Mouse (Mus musculus): ENCODE data around the gene Olfr190. TPM values are rescaled to one million over a fixed set of nuclear protein-coding genes. Genes with fewer than 3 reads are reported as not detected.
"Not testable (repeated sequence)": the region's sequence is repeated elsewhere in the genome, so short reads cannot be mapped to it uniquely, and the experiment has no call there.

Gene Olfr190
- not detected in 2 replicates for polyA plus RNA-seq (2012; ENCODE audit: insufficient read depth, low replicate concordance)

GRCm38 (mm10) chr16:59077905-59078304 lies at the start of gene Olfr190:
Gene Olfr190, minus strand, starts transcription at chr16:59078005.
- Histone ChIP-seq H3K4me3 (replicated peaks) (no peak within 1 kb of the TSS), H3K4me1 (no peaks in the 10 kb centered on the region), H3K36me3 (replicated peaks; ENCODE audit: low read length) (no peaks in the 10 kb centered on the region), H3K27me3 (replicated peaks) (no peaks in the 10 kb centered on the region), H3K9me3 (no peaks in the 10 kb centered on the region)
- TF ChIP-seq GATA1 (IDR thresholded peaks at IDR 0.05; ENCODE audit: borderline replicate concordance, low read length) (no peak), FLI1 (IDR thresholded peaks at IDR 0.05; ENCODE audit: low read length) (no peak)

- Histone ChIP-seq H3K9me3 (peaks cover 6% of the 10 kb centered on the region), H3K36me3 (replicated peaks; ENCODE audit: low read length) (no peaks in the 10 kb centered on the region), H3K27me3 (replicated peaks) (no peaks in the 10 kb centered on the region), H3K4me3 (replicated peaks) (no peak within 1 kb of the TSS), H3K4me1 (no peaks in the 10 kb centered on the region)
- TF ChIP-seq GATA1 (IDR thresholded peaks at IDR 0.05; ENCODE audit: borderline replicate concordance, low read length) (no peak), FLI1 (IDR thresholded peaks at IDR 0.05; ENCODE audit: low read length) (no peak)
Observed at GRCm38 (mm10) chr16:59120969-59121368, 43.2 kb upstream of the Olfr190 start, which contains the start of gene Olfr194. Gene Olfr194, minus strand, starts transcription at chr16:59121069.

DNA sequence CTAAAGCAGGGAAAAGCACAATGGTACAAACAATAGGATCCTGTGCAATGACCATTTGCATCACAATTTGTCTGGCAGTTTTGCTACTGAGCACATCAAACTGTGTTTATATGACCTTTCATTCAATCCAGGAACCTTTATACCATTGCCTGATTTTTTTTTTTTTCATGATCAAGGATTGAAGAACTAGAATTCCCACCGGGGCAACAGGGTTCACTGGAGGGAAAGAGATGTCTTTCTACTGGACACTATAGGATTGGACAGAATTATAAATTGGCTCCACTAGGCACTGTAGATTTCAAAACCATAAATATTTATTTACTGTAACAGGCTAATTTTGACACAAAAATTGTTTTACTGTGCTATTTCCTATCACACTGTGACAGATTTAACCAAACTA lies 34.0 kb upstream of the Olfr190 start, which contains the start of gene Olfr193:
TSS of gene Olfr193 (minus strand) at position 101 of the 400 bp plus-strand sequence.
- TF ChIP-seq FLI1 (IDR thresholded peaks at IDR 0.05; ENCODE audit: low read length) (no peak), GATA1 (IDR thresholded peaks at IDR 0.05; ENCODE audit: borderline replicate concordance, low read length) (no peak)
- Histone ChIP-seq H3K36me3 (replicated peaks; ENCODE audit: low read length) (no peaks in the 10 kb centered on the region), H3K4me3 (replicated peaks) (no peak within 1 kb of the TSS), H3K27me3 (replicated peaks) (no peaks in the 10 kb centered on the region), H3K9me3 (peaks cover 4% of the 10 kb centered on the region), H3K4me1 (no peaks in the 10 kb centered on the region)

DNA sequence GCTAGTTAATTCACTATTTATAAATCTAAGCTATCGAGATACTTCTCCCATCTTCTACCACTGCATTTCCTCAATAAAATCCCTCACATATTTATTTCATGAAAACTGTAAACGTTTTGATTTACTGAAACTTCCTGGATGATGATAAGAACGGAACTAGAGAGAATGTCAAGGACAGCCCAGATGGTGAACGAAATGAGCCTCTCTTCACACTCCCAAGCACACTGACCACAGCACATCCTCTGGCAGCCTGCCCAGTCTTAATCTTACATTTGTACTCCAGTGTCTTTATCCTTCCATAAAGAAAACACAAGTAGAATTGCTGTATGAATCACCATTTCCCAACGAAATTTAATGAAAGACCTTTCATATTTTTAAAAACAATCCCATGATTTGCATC lies 30.7 kb upstream of the Olfr190 start:
- not testable (repeated sequence) for H3K4me3 ChIP-seq (replicated peaks); H3K4me1 ChIP-seq; H3K27me3 ChIP-seq (replicated peaks); H3K36me3 ChIP-seq (replicated peaks; ENCODE audit: low read length); H3K9me3 ChIP-seq

GRCm38 (mm10) chr16:59105312-59105711 lies 27.5 kb upstream of the Olfr190 start:
- Histone ChIP-seq H3K4me1 (no peaks in the 10 kb centered on the region), H3K4me3 (replicated peaks) (no peak overlapping the region), H3K27me3 (replicated peaks) (no peaks in the 10 kb centered on the region), H3K36me3 (replicated peaks; ENCODE audit: low read length) (no peaks in the 10 kb centered on the region), H3K9me3 (no peaks in the 10 kb centered on the region)
- TF ChIP-seq FLI1 (IDR thresholded peaks at IDR 0.05; ENCODE audit: low read length) (no peak), GATA1 (IDR thresholded peaks at IDR 0.05; ENCODE audit: borderline replicate concordance, low read length) (no peak)

GRCm38 (mm10) chr16:59089722-59090121 lies 11.9 kb upstream of the Olfr190 start, which contains the start of gene Olfr191:
Gene Olfr191, minus strand, starts transcription at chr16:59089822.
- H3K4me1 ChIP-seq; H3K4me3 ChIP-seq (replicated peaks); H3K36me3 ChIP-seq (replicated peaks; ENCODE audit: low read length); H3K9me3 ChIP-seq; H3K27me3 ChIP-seq (replicated peaks): not testable (repeated sequence)

DNA sequence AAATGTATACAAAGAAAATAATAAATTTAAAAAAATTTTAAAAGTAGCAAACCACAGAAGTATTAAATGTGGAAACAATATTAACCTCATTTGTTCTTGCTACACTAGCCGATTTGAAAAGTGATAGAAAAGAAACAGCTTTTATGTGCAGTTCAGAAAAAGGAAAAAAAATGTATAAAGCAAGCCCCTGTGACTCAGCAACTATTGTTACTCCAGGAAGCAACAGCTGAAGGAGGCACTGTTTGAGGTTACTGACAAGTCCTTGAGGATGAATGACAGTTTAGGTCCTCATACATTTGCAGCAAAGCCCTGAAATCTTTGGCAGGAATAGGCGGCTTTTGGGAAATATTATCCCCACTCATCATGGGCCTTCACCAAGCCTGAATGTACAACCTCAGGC lies 3.3 kb upstream of the Olfr190 start:
- H3K9me3 ChIP-seq; H3K4me1 ChIP-seq; H3K36me3 ChIP-seq (replicated peaks; ENCODE audit: low read length); H3K4me3 ChIP-seq (replicated peaks); H3K27me3 ChIP-seq (replicated peaks): not testable (repeated sequence)

- Histone ChIP-seq H3K9me3 (no peaks in the 10 kb centered on the region), H3K4me1 (no peaks in the 10 kb centered on the region), H3K4me3 (replicated peaks) (no peak overlapping the region), H3K27me3 (replicated peaks) (no peaks in the 10 kb centered on the region), H3K36me3 (replicated peaks; ENCODE audit: low read length) (no peaks in the 10 kb centered on the region)
- TF ChIP-seq FLI1 (IDR thresholded peaks at IDR 0.05; ENCODE audit: low read length), result no peak
- TF ChIP-seq GATA1 (IDR thresholded peaks at IDR 0.05; ENCODE audit: borderline replicate concordance, low read length), result no peak
Observed at GRCm38 (mm10) chr16:59073520-59073919, 4.3 kb downstream of the Olfr190 start.

- TF ChIP-seq GATA1 (IDR thresholded peaks at IDR 0.05; ENCODE audit: borderline replicate concordance, low read length) (no peak), FLI1 (IDR thresholded peaks at IDR 0.05; ENCODE audit: low read length) (no peak)
- H3K9me3 ChIP-seq, result no peaks in the 10 kb centered on the region
- H3K4me1 ChIP-seq, result no peaks in the 10 kb centered on the region
- no peak overlapping the region for H3K4me3 ChIP-seq (replicated peaks)
- no peaks in the 10 kb centered on the region for H3K36me3 ChIP-seq (replicated peaks; ENCODE audit: low read length)
- H3K27me3 ChIP-seq (replicated peaks), result no peaks in the 10 kb centered on the region
Observed at GRCm38 (mm10) chr16:59071755-59072154, 6.0 kb downstream of the Olfr190 start.

DNA sequence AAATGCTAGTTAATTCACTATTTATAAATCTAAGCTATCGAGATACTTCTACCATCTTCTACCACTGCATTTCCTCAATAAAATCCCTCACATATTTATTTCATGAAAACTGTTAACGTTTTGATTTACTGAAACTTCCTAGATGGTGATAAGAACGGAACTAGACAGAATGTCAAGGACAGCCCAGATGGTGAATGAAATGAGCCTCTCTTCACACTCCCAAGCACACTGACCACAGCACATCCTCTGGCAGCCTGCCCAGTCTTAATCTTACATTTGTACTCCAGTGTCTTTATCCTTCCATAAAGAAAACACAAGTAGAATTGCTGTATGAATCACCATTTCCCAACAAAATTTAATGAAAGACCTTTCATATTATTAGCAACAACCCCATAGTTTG lies 15.4 kb downstream of the Olfr190 start:
- H3K4me1 ChIP-seq; H3K4me3 ChIP-seq (replicated peaks); H3K36me3 ChIP-seq (replicated peaks; ENCODE audit: low read length); H3K9me3 ChIP-seq; H3K27me3 ChIP-seq (replicated peaks): not testable (repeated sequence)

DNA sequence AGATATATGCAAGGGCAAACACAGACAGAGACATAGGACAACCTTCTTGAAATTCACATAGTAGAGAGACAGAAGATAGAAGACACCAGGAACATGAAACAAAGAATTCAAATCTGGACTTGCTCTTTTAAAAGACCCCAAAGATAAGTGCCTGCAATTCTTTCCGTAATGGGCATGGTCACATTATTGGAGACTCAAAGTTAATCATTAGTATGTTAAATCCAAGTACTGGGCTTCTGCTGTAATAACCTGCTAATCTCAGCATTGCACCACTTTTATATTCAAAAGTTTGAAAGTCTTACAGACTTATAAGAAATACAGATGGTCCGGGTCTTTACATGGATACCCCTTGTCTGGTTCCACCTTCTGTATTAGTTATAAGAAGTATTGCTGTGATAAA lies 28.5 kb downstream of the Olfr190 start:
- H3K4me3 ChIP-seq (replicated peaks); H3K9me3 ChIP-seq; H3K4me1 ChIP-seq; H3K36me3 ChIP-seq (replicated peaks; ENCODE audit: low read length); H3K27me3 ChIP-seq (replicated peaks): not testable (repeated sequence)
